Mouse (Mus musculus): ENCODE results near the gene Rfc5. TPM values are rescaled to one million over a fixed set of nuclear protein-coding genes. Genes with fewer than 3 reads are reported as not detected.

Gene Rfc5
- polyA plus RNA-seq, 1 experiment from 2014 or later = 28.8 TPM

DNA sequence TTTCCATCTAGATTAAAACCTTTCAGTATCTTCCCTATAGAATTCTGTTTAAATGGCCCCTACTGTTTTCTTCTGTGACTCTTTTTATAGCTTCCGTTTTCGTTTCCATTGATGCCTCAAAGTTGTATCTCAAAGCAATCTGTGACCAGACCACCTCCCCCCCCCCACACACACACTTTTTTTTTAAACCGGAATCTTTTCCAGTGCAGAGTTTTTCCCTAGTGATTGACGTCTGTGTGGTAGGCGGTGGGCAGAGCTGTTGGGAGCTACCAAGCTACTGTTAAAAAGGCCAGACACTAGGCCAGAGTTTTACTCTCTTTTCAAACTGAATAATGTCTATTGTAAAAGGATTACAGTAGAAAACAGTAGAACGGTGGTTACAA lies 30.6 kb downstream of the Rfc5 start:
- ATAC-seq (ENCODE audit: low FRiP score, low TSS enrichment) (no peak), DNase-seq (ENCODE audit: low spot score) (no peak)
- no peaks in the 10 kb centered on the region for H3K36me3 ChIP-seq (ENCODE audit: control insufficient read depth, insufficient read depth, low read length)
- H3K9me3 ChIP-seq (ENCODE audit: control insufficient read depth, low read length) = no peaks in the 10 kb centered on the region
- peak overlapping the region; percentile 97; the same call in 1 of the 2 replicates for H3K27ac ChIP-seq (replicated peaks)
- peak overlapping the region; percentile 97 for H3K4me3 ChIP-seq (ENCODE audit: low read depth, low read length)
- peaks cover 10% of the 10 kb centered on the region for H3K4me1 ChIP-seq (replicated peaks; ENCODE audit: control insufficient read depth, insufficient read depth)
- peak overlapping the region; percentile 96 for H3K4me2 ChIP-seq (replicated peaks; ENCODE audit: low read depth)
- H3K9ac ChIP-seq (ENCODE audit: low read length) = peak overlapping the region; percentile 90
- H3K27me3 ChIP-seq (ENCODE audit: control insufficient read depth, insufficient read depth, low read length) = no peaks in the 10 kb centered on the region
- no peak for TF ChIP-seq EP300 (optimal IDR thresholded peaks at IDR 0.05)
- no peak for TF ChIP-seq CTCF (IDR thresholded peaks at IDR 0.05; ENCODE audit: low read depth)
- 13% methylated on average over 6 of the region's 6 CpGs for WGBS

DNA sequence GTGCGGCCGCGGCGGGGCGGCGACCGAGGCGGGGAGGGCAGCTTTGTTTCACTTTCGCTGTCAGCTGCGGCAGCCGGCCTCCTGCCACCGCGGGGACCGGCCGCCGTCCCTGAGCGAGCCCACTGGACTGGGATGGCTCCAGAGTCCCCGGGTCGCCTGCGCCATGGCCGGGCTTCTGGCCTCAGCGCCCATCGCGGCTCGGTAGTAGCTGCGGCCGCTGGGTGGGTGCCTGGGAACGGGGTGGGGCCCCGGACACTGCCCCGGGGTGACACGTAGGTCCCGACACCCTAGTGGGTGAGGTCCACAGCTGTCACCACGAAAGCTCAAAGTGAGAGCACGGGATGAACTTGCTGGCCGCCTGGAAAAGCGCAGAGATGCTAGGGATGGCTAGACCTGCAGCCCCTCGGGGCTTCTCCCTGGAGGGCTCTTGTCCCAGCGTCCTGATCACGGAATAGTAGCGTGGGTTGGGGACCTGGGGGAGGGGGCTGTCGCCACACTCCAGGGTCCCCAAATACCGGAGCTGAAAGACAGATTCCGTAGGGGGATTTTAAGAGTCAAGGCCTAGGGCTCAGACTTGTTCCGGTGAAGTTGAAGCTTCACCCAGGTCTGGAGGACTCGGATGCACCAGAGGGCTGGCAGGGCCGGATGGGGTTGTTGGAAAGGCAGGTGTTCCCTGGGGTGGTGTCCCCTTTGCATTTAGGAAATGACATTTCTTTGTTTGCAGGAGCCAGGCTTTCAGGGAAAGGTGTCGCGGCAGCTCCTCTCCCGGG lies 31.2 kb downstream of the Rfc5 start:
- no peaks in the 10 kb centered on the region for H3K27me3 ChIP-seq (ENCODE audit: control insufficient read depth, insufficient read depth, low read length)
- under 1% methylated on average over 46 of the region's 49 CpGs for WGBS
- no peak for DNase-seq (ENCODE audit: low spot score)

DNA sequence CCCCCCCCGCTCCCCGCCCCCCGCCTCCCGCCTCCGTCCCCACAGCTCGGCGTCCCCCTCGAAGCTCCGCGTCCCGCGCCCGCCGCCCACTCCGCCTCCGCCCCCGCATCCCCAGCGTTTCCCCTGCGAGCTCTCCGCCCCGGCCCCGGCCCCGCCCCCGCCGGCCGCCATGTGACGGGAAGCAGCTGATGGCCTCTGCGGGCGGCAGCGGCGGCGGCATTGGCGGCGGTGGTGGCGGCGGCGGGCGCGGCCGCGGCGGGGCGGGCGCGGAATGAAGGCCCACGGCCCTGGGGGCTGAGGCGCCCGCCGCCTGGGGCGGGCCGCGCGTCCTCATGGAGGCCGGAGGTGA lies 31.7 kb downstream of the Rfc5 start, which contains the start of gene Wsb2:
Gene Wsb2 (plus strand): TSS at position 176 of the 349 bp plus-strand sequence.
- TF ChIP-seq CTCF (IDR thresholded peaks at IDR 0.05; ENCODE audit: low read depth) = no peak
- no peak for TF ChIP-seq EP300 (optimal IDR thresholded peaks at IDR 0.05)
- peak; percentile 31; the same call in 1 of the 2 replicates for ATAC-seq (ENCODE audit: low FRiP score, low TSS enrichment)
- Histone ChIP-seq H3K36me3 (ENCODE audit: control insufficient read depth, insufficient read depth, low read length) (no peaks in the 10 kb centered on the region), H3K9me3 (ENCODE audit: control insufficient read depth, low read length) (no peaks in the 10 kb centered on the region), H3K9ac (ENCODE audit: low read length) (peak within 1 kb of the TSS; percentile 90), H3K4me1 (replicated peaks; ENCODE audit: control insufficient read depth, insufficient read depth) (peaks cover 8% of the 10 kb centered on the region), H3K27me3 (ENCODE audit: control insufficient read depth, insufficient read depth, low read length) (no peaks in the 10 kb centered on the region), H3K4me2 (replicated peaks; ENCODE audit: low read depth) (peak within 1 kb of the TSS; percentile 96), H3K27ac (replicated peaks) (peak within 1 kb of the TSS; percentile 97), H3K4me3 (ENCODE audit: low read depth, low read length) (peak within 1 kb of the TSS; percentile 97)
- WGBS = 0% methylated on average over 8 of the region's 54 CpGs
- DNase-seq (ENCODE audit: low spot score) = peak; percentile 90

More for the DNA sequence above, 31.2 kb downstream of the Rfc5 start:
- Histone ChIP-seq H3K9ac (ENCODE audit: low read length) (peak overlapping the region; percentile 90), H3K4me3 (ENCODE audit: low read depth, low read length) (peak overlapping the region; percentile 97), H3K4me1 (replicated peaks; ENCODE audit: control insufficient read depth, insufficient read depth) (peaks cover 8% of the 10 kb centered on the region), H3K36me3 (ENCODE audit: control insufficient read depth, insufficient read depth, low read length) (no peaks in the 10 kb centered on the region), H3K27ac (replicated peaks) (peak overlapping the region; percentile 97), H3K4me2 (replicated peaks; ENCODE audit: low read depth) (peak overlapping the region; percentile 96), H3K9me3 (ENCODE audit: control insufficient read depth, low read length) (no peaks in the 10 kb centered on the region)
- TF ChIP-seq CTCF (IDR thresholded peaks at IDR 0.05; ENCODE audit: low read depth) (no peak), EP300 (optimal IDR thresholded peaks at IDR 0.05) (no peak)
- peak; percentile 38 for ATAC-seq (ENCODE audit: low FRiP score, low TSS enrichment)

DNA sequence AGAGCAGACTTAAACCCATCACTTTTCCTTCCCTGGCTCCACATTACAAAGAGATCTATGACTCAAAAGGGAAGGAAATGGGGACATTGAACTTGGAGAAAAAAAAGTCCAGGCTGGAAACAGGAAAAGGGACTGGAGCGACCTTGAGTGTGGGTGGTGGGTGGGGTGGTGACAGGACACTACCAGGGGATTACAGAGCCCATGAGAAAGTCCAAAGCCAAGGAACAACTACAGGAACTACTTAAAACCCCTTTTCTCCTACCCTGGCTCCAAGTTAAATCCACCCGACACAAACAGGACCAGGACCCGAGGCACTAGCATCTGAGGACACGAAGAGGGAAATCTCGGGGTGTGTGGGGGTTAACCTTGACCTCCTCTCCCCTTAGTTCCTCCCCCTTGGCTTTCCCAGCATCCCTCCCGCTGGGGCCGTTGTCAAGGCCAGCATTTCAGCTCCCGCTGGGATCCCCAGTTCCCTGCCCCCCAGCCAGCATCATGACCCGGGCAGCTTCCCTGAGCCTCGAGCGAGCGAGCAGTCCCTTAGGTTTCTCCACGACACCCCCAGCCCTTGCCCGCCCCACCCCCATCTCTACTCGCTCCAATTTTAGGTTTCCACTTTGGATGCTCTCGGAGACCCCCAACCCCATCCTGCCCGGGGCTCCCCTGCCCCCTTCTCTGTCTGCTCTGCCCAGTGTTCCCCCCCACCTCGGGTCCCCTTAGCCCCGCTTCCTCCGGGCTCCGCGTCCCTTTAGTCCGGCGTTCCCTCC lies 32.3 kb downstream of the Rfc5 start:
- Histone ChIP-seq H3K9me3 (ENCODE audit: control insufficient read depth, low read length) (no peaks in the 10 kb centered on the region), H3K4me3 (ENCODE audit: low read depth, low read length) (peak overlapping the region; percentile 97), H3K27me3 (ENCODE audit: control insufficient read depth, insufficient read depth, low read length) (no peaks in the 10 kb centered on the region), H3K4me1 (replicated peaks; ENCODE audit: control insufficient read depth, insufficient read depth) (peaks cover 8% of the 10 kb centered on the region), H3K27ac (replicated peaks) (peak overlapping the region; percentile 97), H3K9ac (ENCODE audit: low read length) (peak overlapping the region; percentile 90), H3K4me2 (replicated peaks; ENCODE audit: low read depth) (peak overlapping the region; percentile 96), H3K36me3 (ENCODE audit: control insufficient read depth, insufficient read depth, low read length) (no peaks in the 10 kb centered on the region)
- ATAC-seq (ENCODE audit: low FRiP score, low TSS enrichment) = peak; percentile 0; the same call in 1 of the 2 replicates
- TF ChIP-seq CTCF (IDR thresholded peaks at IDR 0.05; ENCODE audit: low read depth) = no peak
- TF ChIP-seq EP300 (optimal IDR thresholded peaks at IDR 0.05) = no peak
- DNase-seq (ENCODE audit: low spot score) = peak; percentile 60
- WGBS = 0% methylated on average over 20 of the region's 24 CpGs

DNA sequence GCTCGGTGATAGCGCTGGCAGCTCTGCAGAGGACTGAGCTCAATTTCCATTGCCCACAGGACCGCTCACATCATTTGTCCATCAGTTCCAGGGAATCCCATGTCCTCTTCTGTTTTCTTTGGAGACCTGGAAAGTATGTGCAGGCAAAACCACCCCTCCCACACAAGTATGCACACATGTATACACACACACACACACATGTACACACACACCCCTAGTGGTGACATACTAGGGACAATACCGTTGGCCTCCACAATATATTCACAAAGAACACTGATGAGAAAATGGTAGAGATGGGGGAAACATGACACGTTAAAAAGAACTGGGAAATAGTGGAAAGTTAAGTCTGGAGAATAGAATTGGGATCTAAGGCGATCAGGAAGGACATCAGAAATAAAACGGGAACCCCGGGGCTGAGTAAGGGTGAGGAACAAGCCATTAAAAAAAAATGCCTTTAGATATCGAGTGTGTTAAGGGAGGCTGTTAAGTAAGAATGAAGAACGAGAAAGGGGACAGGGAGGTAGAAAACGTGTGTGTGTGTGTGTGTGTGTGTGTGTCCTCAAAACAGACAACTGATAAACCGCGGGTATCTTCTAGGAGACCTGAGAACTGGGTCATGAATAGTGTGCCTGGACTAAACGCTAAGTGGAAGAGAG lies 33.1 kb downstream of the Rfc5 start:
- TF ChIP-seq EP300 (optimal IDR thresholded peaks at IDR 0.05) (no peak), CTCF (IDR thresholded peaks at IDR 0.05; ENCODE audit: low read depth) (peak; percentile 59)
- no peak for ATAC-seq (ENCODE audit: low FRiP score, low TSS enrichment)
- WGBS = 37% methylated on average over 14 of the region's 14 CpGs

More for the DNA sequence above, 33.1 kb downstream of the Rfc5 start:
- no peak for DNase-seq (ENCODE audit: low spot score)
- Histone ChIP-seq H3K27me3 (ENCODE audit: control insufficient read depth, insufficient read depth, low read length) (no peaks in the 10 kb centered on the region), H3K4me3 (ENCODE audit: low read depth, low read length) (peak overlapping the region; percentile 97; the same call in 1 of the 2 replicates), H3K27ac (replicated peaks) (peak overlapping the region; percentile 97), H3K4me1 (replicated peaks; ENCODE audit: control insufficient read depth, insufficient read depth) (peaks cover 6% of the 10 kb centered on the region), H3K36me3 (ENCODE audit: control insufficient read depth, insufficient read depth, low read length) (no peaks in the 10 kb centered on the region), H3K9ac (ENCODE audit: low read length) (no peak overlapping the region), H3K4me2 (replicated peaks; ENCODE audit: low read depth) (peak overlapping the region; percentile 96), H3K9me3 (ENCODE audit: control insufficient read depth, low read length) (no peaks in the 10 kb centered on the region)
